Mouse (Mus musculus) stomach, postnatal 0 days (tissue): ENCODE data around the gene Nfasc. TPM values are rescaled to one million over a fixed set of nuclear protein-coding genes. Genes with fewer than 3 reads are reported as not detected.

Experiments used
- ATAC-seq: fragments of 200-750 bp; cut with Nextera tagmentation; 2 replicates; pipeline ENCODE4 v1.8.0; 2017; ENCODE audit not compliant: low FRiP score, low TSS enrichment
- DNase-seq: peaks from one replicate; pipeline ENCODE4 v3.0.0-alpha.2; 2016; ENCODE audit warnings: low spot score
- H3K27ac ChIP-seq: fragments of 300-500 bp; sonication (generic); replicated peaks from 2 replicates; pipeline ENCODE4 v1.5.1; 2014; ENCODE audit warnings: mild to moderate bottlenecking, control low read depth
- H3K27me3 ChIP-seq: fragments of 300-500 bp; sonication (generic); 2 replicates; pipeline ENCODE4 v1.6.1; 2014; ENCODE audit warnings: low read length; ENCODE audit not compliant: control insufficient read depth, insufficient read depth
- H3K36me3 ChIP-seq: fragments of 300-500 bp; sonication (generic); 2 replicates; pipeline ENCODE4 v1.6.1; 2014; ENCODE audit warnings: low read length, mixed read lengths; ENCODE audit not compliant: control insufficient read depth, insufficient read depth
- H3K4me1 ChIP-seq: fragments of 300-500 bp; sonication (generic); replicated peaks from 2 replicates; pipeline ENCODE4 v1.6.1; 2014; ENCODE audit warnings: antibody characterized with exemption; ENCODE audit not compliant: control insufficient read depth, insufficient read depth
- H3K4me2 ChIP-seq: fragments of 300-500 bp; sonication (generic); replicated peaks from 2 replicates; pipeline ENCODE4 v1.6.1; 2014; ENCODE audit warnings: low read depth, mild to moderate bottlenecking, control low read depth, moderate library complexity
- H3K4me3 ChIP-seq: fragments of 300-500 bp; sonication (generic); 2 replicates; pipeline ENCODE4 v1.5.1; 2014; ENCODE audit warnings: low read depth, low read length, control low read depth
- H3K9ac ChIP-seq: fragments of 300-500 bp; sonication (generic); 2 replicates; pipeline ENCODE4 v1.6.1; 2014; ENCODE audit warnings: mild to moderate bottlenecking, low read length, control low read depth, mixed read lengths
- H3K9me3 ChIP-seq: fragments of 300-500 bp; sonication (generic); 2 replicates; pipeline ENCODE4 v1.6.1; 2016; ENCODE audit warnings: low read length; ENCODE audit not compliant: control insufficient read depth
- CTCF ChIP-seq: IDR thresholded peaks from 2 replicates; pipeline ENCODE4 v1.5.1; 2016; ENCODE audit warnings: antibody characterized with exemption, low read depth, mild to moderate bottlenecking, moderate library complexity
- EP300 ChIP-seq: optimal IDR thresholded peaks from 2 replicates; pipeline ENCODE3; 2016; ENCODE audit warnings: antibody characterized with exemption
- WGBS: fragments of 180-500 bp; shearing (Covaris S2); extraction: QIAGEN DNeasy Blood & Tissue Kit; methylation state at CpG from one replicate; pipeline ENCODE4 v1.1.7; 2014; 5-methylcytosine and 5-hydroxymethylcytosine counted together
- polyA plus RNA-seq: library from polyadenylated mRNA; unstranded; fragments of >200 nt; fragmentation: Nextera tagmentation; extraction: Ambion mirVana; gene quantifications from 2 replicates; pipeline ENCODE4 v1.2.1, GENCODE M21; 2015

Nfasc gene
- polyA plus RNA-seq, 1 experiment from 2014 or later, result 0.74 TPM

GRCm38 (mm10) chr1:132722362-132722761 is 19.2 kb downstream of the Nfasc start:
- Histone ChIP-seq H3K27me3 (no peaks in the 10 kb centered on the region), H3K4me3 (no peak overlapping the region), H3K9me3 (no peaks in the 10 kb centered on the region), H3K9ac (no peak overlapping the region), H3K36me3 (no peaks in the 10 kb centered on the region), H3K4me2 (no peak overlapping the region), H3K4me1 (no peaks in the 10 kb centered on the region), H3K27ac (no peak overlapping the region)
- WGBS, result 78% methylated on average over 4 of the region's 4 CpGs
- DNase-seq (no peak), ATAC-seq (no peak)
- TF ChIP-seq CTCF, result no peak
- TF ChIP-seq EP300, result no peak

- no peaks in the 10 kb centered on the region for H3K27me3 ChIP-seq
- no peak for ATAC-seq
- H3K36me3 ChIP-seq, result no peaks in the 10 kb centered on the region
- no peak overlapping the region for H3K4me2 ChIP-seq
- no peak overlapping the region for H3K27ac ChIP-seq
- 54% methylated on average over 3 of the region's 3 CpGs for WGBS
- no peak for DNase-seq
- no peak overlapping the region for H3K9ac ChIP-seq
- TF ChIP-seq CTCF, result no peak
- no peak for TF ChIP-seq EP300
- no peaks in the 10 kb centered on the region for H3K4me1 ChIP-seq
- H3K4me3 ChIP-seq, result no peak overlapping the region
- no peaks in the 10 kb centered on the region for H3K9me3 ChIP-seq
Measured at GRCm38 (mm10) chr1:132721266-132721665, 20.3 kb downstream of the Nfasc start.

GRCm38 (mm10) chr1:132718225-132718624 is 23.4 kb downstream of the Nfasc start:
- H3K4me3 ChIP-seq, result no peak overlapping the region
- H3K36me3 ChIP-seq, result no peaks in the 10 kb centered on the region
- H3K4me2 ChIP-seq, result no peak overlapping the region
- H3K9me3 ChIP-seq, result no peaks in the 10 kb centered on the region
- no peak overlapping the region for H3K9ac ChIP-seq
- TF ChIP-seq CTCF, result no peak
- no peak for TF ChIP-seq EP300
- H3K27me3 ChIP-seq, result no peaks in the 10 kb centered on the region
- no peaks in the 10 kb centered on the region for H3K4me1 ChIP-seq
- ATAC-seq (no peak), DNase-seq (no peak)
- 77% methylated on average over 5 of the region's 5 CpGs for WGBS
- H3K27ac ChIP-seq, result no peak overlapping the region

- no peaks in the 10 kb centered on the region for H3K27me3 ChIP-seq
Measured at GRCm38 (mm10) chr1:132715044-132715443, 26.6 kb downstream of the Nfasc start.

GRCm38 (mm10) chr1:132709419-132709818 is 32.2 kb downstream of the Nfasc start:
- H3K27ac ChIP-seq, result no peak overlapping the region
- no peaks in the 10 kb centered on the region for H3K9me3 ChIP-seq
- H3K27me3 ChIP-seq, result no peaks in the 10 kb centered on the region
- ATAC-seq (no peak), DNase-seq (no peak)
- H3K9ac ChIP-seq, result no peak overlapping the region
- no peak overlapping the region for H3K4me2 ChIP-seq
- H3K36me3 ChIP-seq, result no peaks in the 10 kb centered on the region
- TF ChIP-seq EP300, result no peak
- TF ChIP-seq CTCF, result no peak
- H3K4me1 ChIP-seq, result no peaks in the 10 kb centered on the region
- 53% methylated on average over 5 of the region's 5 CpGs for WGBS
- H3K4me3 ChIP-seq, result no peak overlapping the region

More at GRCm38 (mm10) chr1:132715044-132715443, 26.6 kb downstream of the Nfasc start:
- DNase-seq (no peak), ATAC-seq (no peak)
- H3K9me3 ChIP-seq, result no peaks in the 10 kb centered on the region
- H3K27ac ChIP-seq, result no peak overlapping the region
- no peak overlapping the region for H3K9ac ChIP-seq
- H3K4me2 ChIP-seq, result no peak overlapping the region
- H3K4me1 ChIP-seq, result no peaks in the 10 kb centered on the region
- no peak overlapping the region for H3K4me3 ChIP-seq
- 85% methylated on average over 9 of the region's 9 CpGs for WGBS
- TF ChIP-seq EP300 (no peak), CTCF (no peak)
- H3K36me3 ChIP-seq, result no peaks in the 10 kb centered on the region

GRCm38 (mm10) chr1:132707301-132707700 is 34.3 kb downstream of the Nfasc start:
- 55% methylated on average over 8 of the region's 8 CpGs for WGBS
- Histone ChIP-seq H3K36me3 (no peaks in the 10 kb centered on the region), H3K4me3 (no peak overlapping the region), H3K9me3 (no peaks in the 10 kb centered on the region), H3K9ac (no peak overlapping the region), H3K27me3 (no peaks in the 10 kb centered on the region), H3K4me1 (no peaks in the 10 kb centered on the region), H3K27ac (no peak overlapping the region), H3K4me2 (no peak overlapping the region)
- DNase-seq (no peak), ATAC-seq (no peak)
- TF ChIP-seq EP300 (no peak), CTCF (no peak)
